Mouse (Mus musculus) Patski (cell line): ENCODE results near the gene Il20. TPM values are rescaled to one million over a fixed set of nuclear protein-coding genes. Genes with fewer than 3 reads are reported as not detected.

Experiments used
- ATAC-seq: fragments of 100-300 bp; one replicate; pipeline ENCODE4 v1.8.0; 2021
- CTCF ChIA-PET: fragments of 350-600 bp; sonication (Branson Sonifier 250); formaldehyde crosslinking; loops from one replicate; lab custom pipeline; 2022; ENCODE audit warnings: inconsistent platforms; lab: Charles Lee
- POLR2A ChIA-PET: fragments of 350-600 bp; sonication (Branson Sonifier 250); formaldehyde crosslinking; loops from one replicate; lab custom pipeline; 2022; ENCODE audit warnings: antibody characterized with exemption, inconsistent platforms; lab: Charles Lee
- DNase-seq: peaks from one replicate; pipeline ENCODE4 v3.0.0-alpha.2; 2011; ENCODE audit warnings: low read depth, low spot score
- H3K27me3 ChIP-seq: fragments of 371-371 bp; one replicate; pipeline ENCODE4 v1.5.1; 2021
- CTCF ChIP-seq: fragments of 100-300 bp; IDR thresholded peaks from one replicate; pipeline ENCODE4 v1.5.1; 2021
- in situ Hi-C: fragments of 300-500 bp; cut with MboI; formaldehyde crosslinking; loops from 3 replicates; pipeline ENCODE4 v1.11.1; 2018; ENCODE audit warnings: low pct_unique_long_range_greater_than_20kb, mixed read lengths
- polyA plus RNA-seq: library from polyadenylated mRNA; unstranded; gene quantifications from one replicate; pipeline ENCODE4 v1.2.3, GENCODE M21; 2021

The Il20 gene
- not detected for polyA plus RNA-seq

DNA sequence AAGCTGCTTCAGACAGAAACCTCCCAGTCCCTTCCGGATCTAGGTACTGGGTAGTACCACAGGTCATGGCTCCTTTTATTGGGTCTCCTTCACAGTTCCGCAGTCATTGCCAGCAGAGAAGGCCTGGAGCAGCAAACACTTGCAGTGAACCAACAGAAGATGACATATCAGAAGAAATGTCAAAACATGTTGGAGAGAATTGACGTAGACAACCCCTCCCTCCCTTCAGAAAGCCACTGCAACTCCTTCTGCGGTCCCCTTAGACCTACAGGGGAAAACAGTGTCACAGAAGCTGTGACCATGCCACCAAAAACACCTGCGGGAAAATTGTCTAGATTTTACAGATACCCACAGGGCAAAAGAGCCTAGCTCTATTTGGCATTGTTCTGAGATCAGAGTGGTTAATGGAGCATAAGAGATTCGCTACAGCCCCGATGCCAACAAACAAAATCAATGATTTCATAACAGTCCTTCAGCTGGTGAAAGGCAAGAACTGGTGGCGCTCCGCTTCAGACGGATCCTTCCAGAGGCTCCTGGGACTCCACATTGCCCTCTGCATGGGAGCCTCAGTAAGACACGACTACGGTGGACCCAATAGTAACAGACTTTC is at the start of gene Il20:
Il20 (minus strand) TSS at position 51 of the 610 bp plus-strand sequence.
- POLR2A ChIA-PET, result no interaction called here
- in situ Hi-C loops, result no loop called here
- DNase-seq (no peak), ATAC-seq (no peak)
- TF ChIP-seq CTCF, result no peak
- CTCF ChIA-PET, result interaction anchor here (0.9 kb wide), 1 partner anchor 30 kb away, joined by 3 read pairs; no protein-coding TSS in a partner anchor
- no peaks in the 10 kb centered on the region for H3K27me3 ChIP-seq

DNA sequence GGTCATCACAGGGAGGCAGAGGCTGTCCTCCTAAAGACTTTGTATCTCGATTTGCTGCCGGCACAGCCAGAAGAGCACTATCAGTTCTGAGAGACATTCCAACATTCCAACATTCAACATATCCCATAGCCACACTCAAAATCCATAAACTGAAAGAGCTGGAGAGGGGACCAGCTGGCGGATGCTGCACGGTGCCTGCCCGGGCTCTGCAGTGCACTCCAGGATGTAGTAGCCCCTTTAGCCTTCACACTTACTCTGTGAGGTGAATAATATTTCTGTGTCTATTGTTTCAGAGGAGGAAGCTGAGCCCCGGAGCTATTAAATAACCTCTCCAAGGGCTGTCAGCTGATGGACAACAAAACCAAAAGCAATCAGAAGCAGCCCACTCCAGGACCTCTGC is 35.7 kb upstream of the Il20 start:
- peaks cover 5% of the 10 kb centered on the region for H3K27me3 ChIP-seq
- ATAC-seq (no peak), DNase-seq (no peak)
- no peak for TF ChIP-seq CTCF
- ChIA-PET POLR2A (interaction anchor here (0.6 kb wide), 1 partner anchor 138 kb away, joined by 4 read pairs; no protein-coding TSS in a partner anchor), CTCF (no interaction called here)
- in situ Hi-C loops, result no loop called here

- CTCF ChIA-PET, result interaction anchor here (1.0 to 1.4 kb wide), 3 partner anchors 10 to 31 kb away, joined by 3 read pairs; partner anchors contain the start of gene Il20
- POLR2A ChIA-PET, result no interaction called here
- DNase-seq (no peak), ATAC-seq (no peak)
- in situ Hi-C loops, result no loop called here
- no peak for TF ChIP-seq CTCF
- no peaks in the 10 kb centered on the region for H3K27me3 ChIP-seq
These were observed 30.6 kb upstream of the Il20 start for GRCm38 (mm10) chr1:130941801-130942200.

- no peaks in the 10 kb centered on the region for H3K27me3 ChIP-seq
- in situ Hi-C loops, result no loop called here
- no peak for TF ChIP-seq CTCF
- ATAC-seq (no peak), DNase-seq (no peak)
- CTCF ChIA-PET, result no interaction called here
- POLR2A ChIA-PET, result no interaction called here
These were observed 28.9 kb upstream of the Il20 start, which contains the start of gene Il19 for GRCm38 (mm10) chr1:130940065-130940687. Gene Il19, minus strand, starts transcription at chr1:130940115.

DNA sequence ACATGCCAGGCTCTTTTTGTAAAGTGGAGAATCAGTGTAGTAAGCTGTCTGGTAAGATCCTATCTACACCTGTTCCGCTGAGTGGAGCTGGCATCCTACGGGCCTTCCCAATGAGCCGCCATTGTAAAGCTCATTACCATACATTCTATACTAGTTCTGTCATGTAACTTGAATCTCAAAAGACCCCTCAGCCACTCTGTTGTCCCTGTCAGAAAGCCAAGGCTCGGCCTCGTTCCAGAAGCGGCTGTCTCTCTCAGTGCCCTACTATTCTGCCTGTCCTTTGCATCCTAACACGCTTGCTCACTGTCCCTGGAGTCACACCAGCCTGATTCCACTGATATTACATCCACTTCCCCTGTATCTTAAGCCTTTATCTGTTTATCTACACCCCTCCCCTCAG is 26.9 kb upstream of the Il20 start:
- ChIA-PET POLR2A (no interaction called here), CTCF (interaction anchor here (1.3 kb wide), 1 partner anchor 8 kb away, joined by 3 read pairs; no protein-coding TSS in a partner anchor)
- no peak for TF ChIP-seq CTCF
- in situ Hi-C loops, result no loop called here
- no peaks in the 10 kb centered on the region for H3K27me3 ChIP-seq
- ATAC-seq (no peak), DNase-seq (no peak)

- ATAC-seq (no peak), DNase-seq (no peak)
- ChIA-PET CTCF (interaction anchor here (0.7 kb wide), 1 partner anchor 9 kb away, joined by 3 read pairs; no protein-coding TSS in a partner anchor), POLR2A (no interaction called here)
- no peak for TF ChIP-seq CTCF
- in situ Hi-C loops, result no loop called here
- H3K27me3 ChIP-seq, result no peaks in the 10 kb centered on the region
These were observed 25.9 kb upstream of the Il20 start for GRCm38 (mm10) chr1:130937170-130937569.

GRCm38 (mm10) chr1:130936351-130936750 is 25.1 kb upstream of the Il20 start:
- in situ Hi-C loops, result no loop called here
- TF ChIP-seq CTCF, result no peak
- CTCF ChIA-PET, result no interaction called here
- no peak for ATAC-seq
- POLR2A ChIA-PET, result no interaction called here
- no peaks in the 10 kb centered on the region for H3K27me3 ChIP-seq
- DNase-seq, result no peak

DNA sequence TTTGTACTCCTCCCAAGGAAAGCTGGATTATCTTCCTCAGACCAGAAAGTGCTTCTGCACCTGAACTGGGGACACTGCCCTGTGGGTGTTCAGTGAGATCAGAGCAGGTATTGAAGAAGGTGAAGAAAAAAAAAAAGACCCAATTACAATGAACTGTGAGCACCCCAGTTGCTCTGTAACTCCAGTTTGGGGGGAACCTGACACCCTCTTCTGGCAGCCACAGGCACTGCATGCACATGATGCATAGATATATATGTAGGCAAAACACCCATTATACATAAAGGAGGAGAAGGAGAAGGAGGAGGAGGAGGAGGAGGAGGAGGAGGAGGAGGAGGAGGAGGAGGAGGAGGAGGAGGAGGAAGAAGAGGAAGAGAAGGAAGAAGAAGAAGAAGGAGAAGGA is 15.2 kb upstream of the Il20 start:
- peak; percentile 39 for TF ChIP-seq CTCF
- ATAC-seq (no peak), DNase-seq (no peak)
- in situ Hi-C loops, result no loop called here
- POLR2A ChIA-PET, result no interaction called here
- peaks cover 12% of the 10 kb centered on the region for H3K27me3 ChIP-seq
- CTCF ChIA-PET, result no interaction called here

- CTCF ChIA-PET, result interaction anchor here (0.7 to 1.0 kb wide), 2 partner anchors 61 to 120 kb away, joined by 3 to 4 read pairs; no protein-coding TSS in a partner anchor
- H3K27me3 ChIP-seq, result no peaks in the 10 kb centered on the region
- POLR2A ChIA-PET, result no interaction called here
- DNase-seq (peak; percentile 15), ATAC-seq (peak; percentile 80)
- no peak for TF ChIP-seq CTCF
- in situ Hi-C loops, result no loop called here
These were observed 7.2 kb upstream of the Il20 start for GRCm38 (mm10) chr1:130918323-130918980.

DNA sequence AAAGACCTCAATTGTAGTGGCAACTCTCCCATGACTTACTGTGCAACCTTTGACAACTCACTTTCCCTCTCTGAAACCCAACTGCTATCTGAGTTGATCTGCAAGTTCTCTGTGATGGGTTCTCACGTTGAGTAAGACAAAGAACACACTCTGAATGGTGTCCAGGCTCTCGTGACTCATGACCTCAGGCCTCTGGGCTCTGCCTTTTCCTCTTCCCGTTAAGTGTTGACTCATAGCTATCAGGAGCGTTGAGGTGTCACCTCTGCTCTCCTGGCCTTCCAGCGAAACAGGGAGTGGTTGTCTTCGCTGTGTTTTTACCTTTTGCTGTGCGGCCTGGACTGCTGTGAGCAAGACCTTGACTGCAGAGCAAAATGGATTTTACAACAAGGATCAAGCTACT is 8.7 kb downstream of the Il20 start:
- DNase-seq (no peak), ATAC-seq (no peak)
- H3K27me3 ChIP-seq, result no peaks in the 10 kb centered on the region
- ChIA-PET CTCF (interaction anchor here (1.2 kb wide), 1 partner anchor 10 kb away, joined by 3 read pairs; no protein-coding TSS in a partner anchor), POLR2A (no interaction called here)
- in situ Hi-C loops, result no loop called here
- no peak for TF ChIP-seq CTCF
